10 mouse cellular contexts compared by ENCODE assay signal in genomic region chr4:62502969-62503368, GRCm38 (mm10). TPM values are rescaled to one million over a fixed set of nuclear protein-coding genes. Genes with fewer than 3 reads are reported as not detected.
DNase-seq lines count a peak whose midpoint lies in the region; ATAC-seq lines count a peak whose summit lies in the region.
"Had no signal": no experiment of that assay in that cellular context is flagged by ENCODE, and none has a peak within 500 bp of the region (broad histone marks: within the 10 kb centered on the region; RNA-seq: fewer than 3 reads in every experiment).

No protein-coding gene starts in this region.

- H3K4me2 ChIP-seq in limb, embryonic 15.5 days: no peak overlapping the region

- no peak overlapping the region for H3K4me3 ChIP-seq in limb, embryonic 15.5 days

- ATAC-seq in limb, embryonic 15.5 days (ENCODE audit: insufficient number of reproducible peaks, low FRiP score, low TSS enrichment, low read depth): no peak

- peaks cover 26% of the 10 kb centered on the region for H3K36me3 ChIP-seq in limb, embryonic 15.5 days

- peaks cover 7% of the 10 kb centered on the region for H3K4me1 ChIP-seq in limb, embryonic 15.5 days

- no peak overlapping the region for H3K9ac ChIP-seq in limb, embryonic 15.5 days

- 64% methylated on average over 7 of the region's 7 CpGs for WGBS in limb, embryonic 15.5 days

- peak overlapping the region; percentile 9; the same call in 1 of the 2 replicates for H3K27ac ChIP-seq in limb, embryonic 15.5 days

- DNase-seq in cerebellum, adult 9-11 months: peak; percentile 52
- DNase-seq in cerebellum, postnatal 25 days: no peak
- peak; percentile 67 for DNase-seq in urinary bladder, postnatal 14 days (ENCODE audit: low spot score)
- no peak for DNase-seq in urinary bladder, adult 2 months (ENCODE audit: low spot score)
- no peak for DNase-seq in gastrocnemius, postnatal 25 days
- no peak for DNase-seq in spleen, postnatal 10 days (ENCODE audit: low spot score in 2 of 2)
- no peak for DNase-seq in embryo, embryonic 9.5 days (ENCODE audit: extremely low spot score)
- DNase-seq: B cell, adult 2 months had no signal

- no peaks in the 10 kb centered on the region for H3K27me3 ChIP-seq in limb, embryonic 15.5 days

- H3K9me3 ChIP-seq in limb, embryonic 15.5 days: no peaks in the 10 kb centered on the region

RNA-seq across cellular contexts. Expression of gene Hdhd3, which starts 0.3 kb away (rescaled TPM):
- polyA plus RNA-seq in urinary bladder, adult 2 months (2012; rRNA removed): 6.6 and 6.7 TPM in 2 replicates
- 13.9 and 14.7 TPM in 2 replicates for polyA plus RNA-seq in limb, embryonic 15.5 days (2015; fragmentation: Nextera tagmentation; extraction: Ambion mirVana)
- total RNA-seq in gastrocnemius, postnatal 25 days (2021): 1 to 10 TPM; 1.7 to 2.2 TPM

RNA-seq across cellular contexts. Expression of gene Alad, which starts 16.7 kb away (rescaled TPM):
- polyA plus RNA-seq in urinary bladder, adult 2 months (2012; rRNA removed): 32.0 and 34.9 TPM in 2 replicates
- polyA plus RNA-seq in limb, embryonic 15.5 days (2015; fragmentation: Nextera tagmentation; extraction: Ambion mirVana): 75.8 and 86.5 TPM in 2 replicates
- total RNA-seq in gastrocnemius, postnatal 25 days (2021): 10 to 100 TPM; 20.9 to 21.3 TPM

RNA-seq across cellular contexts. Expression of gene Pole3, which starts 21.9 kb away (rescaled TPM):
- polyA plus RNA-seq in urinary bladder, adult 2 months (2012; rRNA removed): 32.1 and 33.0 TPM in 2 replicates
- polyA plus RNA-seq in limb, embryonic 15.5 days (2015; fragmentation: Nextera tagmentation; extraction: Ambion mirVana): 82.1 and 82.9 TPM in 2 replicates
- total RNA-seq in gastrocnemius, postnatal 25 days (2021): 10 to 100 TPM; 15.5 to 15.9 TPM

RNA-seq across cellular contexts. Expression of gene 4933430I17Rik, which starts 22.2 kb away (rescaled TPM):
- polyA plus RNA-seq in urinary bladder, adult 2 months (2012; rRNA removed): 0.21 and 0.24 TPM in 2 replicates
- 0.35 and 0.37 TPM in 2 replicates for polyA plus RNA-seq in limb, embryonic 15.5 days (2015; fragmentation: Nextera tagmentation; extraction: Ambion mirVana)
- under 1 TPM in 1 of 2 experiments, not detected in 1; 0.20 TPM for total RNA-seq in gastrocnemius, postnatal 25 days (2021)
- polyA plus RNA-seq: spleen, adult 2 months had no signal

RNA-seq across cellular contexts. Expression of gene Bspry, which starts 23.1 kb away (rescaled TPM):
- polyA plus RNA-seq in urinary bladder, adult 2 months (2012; rRNA removed): 14.2 and 17.5 TPM in 2 replicates
- polyA plus RNA-seq in limb, embryonic 15.5 days (2015; fragmentation: Nextera tagmentation; extraction: Ambion mirVana): 15.3 and 19.4 TPM in 2 replicates
- under 1 TPM; 0.15 to 0.16 TPM for total RNA-seq in gastrocnemius, postnatal 25 days (2021)

Comparison
In these comparisons a context has a peak if more than half of its experiments do, and no peak if none do; other contexts are left out.
1. DNase-seq: peak in cerebellum, adult 9-11 months (single experiment) and urinary bladder, postnatal 14 days (single experiment); none in cerebellum, postnatal 25 days (0 of 2), urinary bladder, adult 2 months (single experiment), gastrocnemius, postnatal 25 days (single experiment), spleen, postnatal 10 days (0 of 2) and embryo, embryonic 9.5 days (single experiment).